Mouse (Mus musculus): ENCODE results near the gene Trim30a. TPM values are rescaled to one million over a fixed set of nuclear protein-coding genes. Genes with fewer than 3 reads are reported as not detected.

The Trim30a gene
- polyA plus RNA-seq, 1 experiment from 2014 or later: 0.56 TPM

Other genes starting within 250 kb of the Trim30a start
- 3.5 and 5.7 TPM in 2 replicates for gene Trim6, start 246.4 kb downstream of the Trim30a start, polyA plus RNA-seq (2016; fragmentation: Nextera tagmentation; extraction: Ambion mirVana)
- gene Trim34a, start 220.7 kb downstream of the Trim30a start, polyA plus RNA-seq (2016; fragmentation: Nextera tagmentation; extraction: Ambion mirVana): 0.85 TPM in 2 replicates
- gene Trim5, start 177.1 kb downstream of the Trim30a start, polyA plus RNA-seq (2016; fragmentation: Nextera tagmentation; extraction: Ambion mirVana): 0.13 TPM in 1 of 2 replicates, not detected in the other
- 1.6 and 2.4 TPM in 2 replicates for gene Trim12a, start 149.7 kb downstream of the Trim30a start, polyA plus RNA-seq (2016; fragmentation: Nextera tagmentation; extraction: Ambion mirVana)
- not detected in 2 replicates for gene Trim34b, start 135.7 kb downstream of the Trim30a start, polyA plus RNA-seq (2016; fragmentation: Nextera tagmentation; extraction: Ambion mirVana)
- 0.51 and 0.67 TPM in 2 replicates for gene Trim12c, start 111.8 kb downstream of the Trim30a start, polyA plus RNA-seq (2016; fragmentation: Nextera tagmentation; extraction: Ambion mirVana)
- not detected in 2 replicates for gene Trim30b, start 95.3 kb downstream of the Trim30a start, polyA plus RNA-seq (2016; fragmentation: Nextera tagmentation; extraction: Ambion mirVana)
- 0.12 TPM in 1 of 2 replicates, not detected in the other for gene Trim30c, start 64.4 kb downstream of the Trim30a start, polyA plus RNA-seq (2016; fragmentation: Nextera tagmentation; extraction: Ambion mirVana)
- gene Trim30d, start 42.7 kb upstream of the Trim30a start, polyA plus RNA-seq (2016; fragmentation: Nextera tagmentation; extraction: Ambion mirVana): 0.38 TPM in 1 of 2 replicates, not detected in the other
- not detected in 2 replicates for gene Olfr651, start 84.9 kb upstream of the Trim30a start, polyA plus RNA-seq (2016; fragmentation: Nextera tagmentation; extraction: Ambion mirVana)
- gene Olfr652, start 95.7 kb upstream of the Trim30a start, polyA plus RNA-seq (2016; fragmentation: Nextera tagmentation; extraction: Ambion mirVana): not detected in 2 replicates
- not detected in 2 replicates for gene Olfr653, start 112.1 kb upstream of the Trim30a start, polyA plus RNA-seq (2016; fragmentation: Nextera tagmentation; extraction: Ambion mirVana)
- not detected in 2 replicates for gene Olfr654, start 121.8 kb upstream of the Trim30a start, polyA plus RNA-seq (2016; fragmentation: Nextera tagmentation; extraction: Ambion mirVana)
- not detected in 2 replicates for gene Olfr655, start 136.6 kb upstream of the Trim30a start, polyA plus RNA-seq (2016; fragmentation: Nextera tagmentation; extraction: Ambion mirVana)
- gene Olfr656, start 148.8 kb upstream of the Trim30a start, polyA plus RNA-seq (2016; fragmentation: Nextera tagmentation; extraction: Ambion mirVana): not detected in 2 replicates
- gene Olfr657, start 159.6 kb upstream of the Trim30a start, polyA plus RNA-seq (2016; fragmentation: Nextera tagmentation; extraction: Ambion mirVana): not detected in 2 replicates
- 0.08 TPM in 1 of 2 replicates, not detected in the other for gene Olfr658, start 182.1 kb upstream of the Trim30a start, polyA plus RNA-seq (2016; fragmentation: Nextera tagmentation; extraction: Ambion mirVana)
- gene Olfr659, start 201.6 kb upstream of the Trim30a start, polyA plus RNA-seq (2016; fragmentation: Nextera tagmentation; extraction: Ambion mirVana): not detected in 2 replicates
- gene Olfr661, start 221.3 kb upstream of the Trim30a start, polyA plus RNA-seq (2016; fragmentation: Nextera tagmentation; extraction: Ambion mirVana): not detected in 2 replicates